Mouse (Mus musculus): Measurements from ENCODE around the gene E2f6.

Gene E2f6

DNA sequence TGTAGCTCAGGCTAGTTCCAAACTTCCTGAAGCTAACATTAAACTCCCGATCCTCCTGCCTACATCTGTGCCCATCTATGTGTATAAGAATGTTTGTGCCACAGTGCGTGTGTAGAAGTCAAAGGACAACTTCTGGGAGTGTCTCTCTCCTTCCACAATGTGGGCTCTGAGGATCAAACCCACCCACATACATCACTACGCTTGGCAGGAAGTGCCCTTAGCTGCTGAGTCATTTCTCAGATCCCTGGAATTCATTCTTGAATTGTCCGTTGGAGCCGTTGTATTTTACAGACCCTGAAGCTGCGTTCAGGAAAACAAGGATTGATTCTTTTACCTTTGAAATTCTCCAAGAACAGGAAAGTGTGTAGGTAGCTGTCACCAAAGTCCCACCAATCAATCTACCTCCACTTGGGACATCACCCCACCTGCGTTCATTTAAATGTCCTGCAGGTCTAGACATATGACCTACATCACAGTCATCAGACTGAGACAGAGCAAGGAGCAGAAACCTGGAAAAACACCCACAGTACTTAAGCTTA lies 62.2 kb downstream of the E2f6 start:
- no peak for DNase-seq (ENCODE audit: low spot score in 2 of 2)

DNA sequence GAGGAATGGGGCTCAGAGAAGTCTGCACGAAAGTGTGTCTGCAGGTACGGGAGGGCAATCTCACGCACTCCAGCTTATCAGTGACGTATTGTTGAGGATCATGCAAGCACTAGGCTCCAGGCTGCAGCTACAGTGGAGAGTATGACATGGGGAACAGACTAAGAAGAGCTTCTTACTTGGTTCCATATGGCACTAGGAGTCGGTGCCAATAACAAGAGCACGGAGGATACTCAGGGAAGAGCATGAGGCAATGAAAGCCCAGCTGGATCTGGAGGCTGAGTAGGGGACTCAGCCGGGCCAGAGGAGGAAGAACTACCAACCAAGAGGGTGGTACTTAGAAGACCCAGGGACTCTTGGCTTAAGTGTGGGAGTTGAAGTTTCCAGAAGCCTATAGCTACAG lies 62.8 kb downstream of the E2f6 start:
- no peak for DNase-seq (ENCODE audit: low spot score in 2 of 2)

DNA sequence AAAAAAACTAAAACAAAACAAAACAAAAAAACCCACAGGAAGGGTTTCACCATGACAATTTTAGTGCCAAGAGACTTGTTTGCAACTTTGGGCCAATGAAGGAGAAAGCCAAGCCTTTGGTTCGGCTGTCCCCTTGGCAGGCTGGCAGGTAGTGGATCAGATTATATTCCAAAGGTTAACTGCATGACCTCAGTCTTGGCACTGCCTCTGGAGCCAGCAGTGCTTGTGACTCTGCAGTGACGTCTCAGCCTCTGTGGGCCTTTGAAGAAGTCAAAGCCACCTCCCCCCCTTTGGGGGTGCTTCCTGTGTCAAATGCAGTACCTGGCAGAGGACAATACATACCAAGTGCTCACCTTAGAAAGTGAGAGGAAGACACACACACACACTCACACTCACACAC lies 63.3 kb downstream of the E2f6 start:
- DNase-seq (ENCODE audit: low spot score in 2 of 2): no peak

DNA sequence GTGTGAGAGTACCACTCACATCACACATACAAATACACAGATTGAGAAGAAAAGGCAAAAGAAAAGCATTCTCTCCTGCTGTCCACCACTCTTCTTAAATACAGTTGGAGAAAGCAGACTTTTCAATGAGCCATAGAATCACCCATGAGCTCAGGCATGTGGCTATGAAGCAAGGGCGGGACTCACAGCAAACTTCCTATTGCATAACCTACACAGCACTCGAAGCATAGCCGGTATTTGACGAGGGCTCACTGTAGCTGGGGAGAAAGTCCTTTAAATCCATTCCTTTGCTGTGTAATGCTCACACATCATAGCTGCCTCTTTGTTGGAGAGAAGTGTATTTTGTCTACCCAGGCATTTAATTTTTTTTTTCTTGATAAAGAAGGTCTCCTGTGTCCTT lies 64.5 kb downstream of the E2f6 start:
- no peak for DNase-seq (ENCODE audit: low spot score in 2 of 2)

DNA sequence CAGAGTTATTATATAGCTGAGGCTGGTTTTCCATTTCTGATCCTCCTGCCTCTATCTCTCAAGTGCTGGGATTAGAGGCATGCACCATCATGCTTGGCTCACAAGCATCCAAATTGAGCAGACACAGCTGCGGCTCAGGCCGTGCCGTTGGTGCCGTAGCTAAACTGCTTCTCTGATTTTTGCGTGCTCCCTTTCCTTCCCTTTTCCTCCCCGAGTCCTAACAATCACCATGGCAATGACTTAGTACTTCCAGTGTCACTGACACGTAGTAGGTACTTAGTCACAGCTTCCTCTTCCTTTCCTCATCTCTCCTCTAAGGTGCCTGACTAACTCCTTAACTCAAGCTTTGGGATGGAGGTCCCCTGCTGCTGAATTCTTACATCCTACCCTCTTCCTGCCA lies 64.9 kb downstream of the E2f6 start:
- DNase-seq (ENCODE audit: low spot score in 2 of 2): no peak

DNA sequence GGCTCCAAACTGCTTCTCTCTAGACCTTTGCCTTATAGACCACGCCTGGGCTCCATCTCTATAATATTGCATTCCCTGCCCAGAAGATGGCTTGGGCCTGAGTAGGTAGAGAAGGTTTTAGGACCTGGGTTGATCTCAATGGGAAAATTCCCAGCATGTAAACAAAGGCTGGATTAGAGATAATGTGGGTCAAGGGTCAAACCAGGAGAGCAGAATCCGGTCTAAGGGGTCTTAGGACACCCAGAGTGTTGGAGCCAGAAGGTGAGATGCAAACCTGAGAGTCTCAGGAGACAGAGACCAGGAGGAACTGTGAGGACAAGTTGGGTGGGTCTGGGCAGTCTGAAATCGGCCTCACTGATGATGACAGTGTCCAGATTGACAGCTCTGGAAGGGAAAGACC lies 65.9 kb downstream of the E2f6 start:
- DNase-seq (ENCODE audit: low spot score in 2 of 2): no peak

DNA sequence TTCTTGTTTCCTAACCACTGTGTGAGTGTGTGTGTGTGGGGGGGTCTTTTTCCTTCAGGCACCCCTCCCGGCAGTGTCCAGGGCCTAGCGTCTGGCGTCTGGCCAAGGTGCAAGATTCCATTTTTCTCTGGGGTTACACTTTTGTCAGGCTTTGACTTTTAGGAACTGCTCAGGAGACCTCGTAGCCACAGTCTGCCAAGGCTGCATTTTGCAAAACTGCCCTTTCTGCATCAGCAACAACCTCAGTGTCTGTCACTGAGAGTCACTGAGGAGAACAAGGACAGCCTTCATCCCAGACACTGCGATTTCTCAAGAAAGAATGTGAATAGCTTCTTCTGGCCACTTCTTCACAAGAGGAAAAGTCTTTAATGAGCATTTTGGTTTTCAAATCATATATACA lies 66.4 kb downstream of the E2f6 start:
- no peak for DNase-seq (ENCODE audit: low spot score in 2 of 2)

DNA sequence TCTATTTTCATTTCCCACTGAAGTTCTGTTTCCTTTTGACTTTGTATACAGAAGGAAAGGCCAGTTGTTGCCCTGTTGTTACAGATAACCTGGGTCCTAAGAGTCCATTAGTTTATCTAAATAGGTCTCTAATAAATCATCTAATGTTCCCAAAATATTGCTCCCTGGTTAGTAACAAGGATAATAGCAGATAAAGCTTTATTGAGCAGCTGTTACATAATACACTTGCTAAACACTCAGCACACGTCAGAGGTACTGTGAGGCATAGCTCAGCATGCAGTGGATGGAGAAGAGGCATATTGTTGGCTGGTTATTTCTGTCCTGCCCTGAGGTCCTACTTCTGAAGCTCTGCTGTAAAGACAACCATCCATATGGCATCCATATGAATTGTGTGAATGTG lies 66.9 kb downstream of the E2f6 start:
- no peak for DNase-seq (ENCODE audit: low spot score in 2 of 2)

DNA sequence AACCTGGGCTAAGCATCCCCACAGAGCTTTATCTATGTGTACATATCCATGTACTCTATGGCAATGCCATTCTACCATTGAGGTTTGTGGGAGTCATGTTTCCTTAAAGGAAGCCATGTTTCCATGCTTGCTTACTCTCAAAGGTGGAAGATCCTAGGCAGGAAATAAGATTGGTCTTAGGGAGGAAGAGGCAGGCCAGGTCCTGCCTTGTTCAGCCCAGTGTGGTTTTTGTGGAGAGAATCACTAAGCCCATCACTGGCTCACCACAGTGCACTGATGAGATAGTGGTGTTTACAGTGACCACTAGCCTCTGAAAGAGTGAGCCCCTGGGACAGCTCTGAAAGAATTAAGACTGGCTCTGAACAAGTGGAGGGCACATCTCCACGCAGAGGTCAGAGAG lies 68.6 kb downstream of the E2f6 start:
- DNase-seq (ENCODE audit: low spot score in 2 of 2): no peak

DNA sequence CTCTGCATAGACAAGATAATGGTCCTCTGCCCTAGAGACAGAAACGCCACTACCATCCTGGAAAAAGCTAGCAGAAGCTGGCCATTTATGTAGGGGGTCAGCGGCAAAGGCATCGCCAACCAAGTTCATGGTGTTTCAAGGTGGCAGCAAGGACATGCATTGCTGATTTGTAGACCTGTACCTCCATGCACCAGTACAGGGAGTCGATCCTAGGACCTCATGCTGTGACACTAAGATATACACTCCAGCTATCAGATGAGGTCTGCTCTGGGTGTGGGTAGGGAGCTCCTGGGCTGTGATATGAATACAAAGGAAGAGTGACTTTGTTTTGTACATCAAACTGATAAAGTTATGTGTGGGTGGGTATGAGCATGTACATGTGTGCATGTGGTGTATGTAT lies 69.3 kb downstream of the E2f6 start:
- no peak for DNase-seq (ENCODE audit: low spot score in 2 of 2)

DNA sequence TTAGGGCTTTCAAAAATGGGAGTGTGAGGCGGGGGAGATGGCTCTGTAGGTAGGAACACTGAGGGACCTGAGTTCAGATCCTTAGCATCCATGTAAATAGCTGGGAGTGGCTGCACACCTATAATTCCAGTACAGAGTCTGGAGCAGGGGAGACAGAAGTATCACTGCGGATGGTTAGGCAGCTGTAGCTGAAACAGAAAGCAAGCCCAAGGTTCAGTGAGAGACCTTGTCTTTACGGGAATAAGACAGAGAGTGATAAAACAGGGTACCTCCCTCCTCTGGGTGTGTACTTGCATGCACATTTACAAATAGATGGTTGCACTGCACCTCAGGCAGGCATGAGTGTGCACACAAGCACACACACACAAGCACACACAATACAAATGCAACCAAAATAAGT lies 71.7 kb downstream of the E2f6 start:
- DNase-seq (ENCODE audit: low spot score in 2 of 2): no peak

DNA sequence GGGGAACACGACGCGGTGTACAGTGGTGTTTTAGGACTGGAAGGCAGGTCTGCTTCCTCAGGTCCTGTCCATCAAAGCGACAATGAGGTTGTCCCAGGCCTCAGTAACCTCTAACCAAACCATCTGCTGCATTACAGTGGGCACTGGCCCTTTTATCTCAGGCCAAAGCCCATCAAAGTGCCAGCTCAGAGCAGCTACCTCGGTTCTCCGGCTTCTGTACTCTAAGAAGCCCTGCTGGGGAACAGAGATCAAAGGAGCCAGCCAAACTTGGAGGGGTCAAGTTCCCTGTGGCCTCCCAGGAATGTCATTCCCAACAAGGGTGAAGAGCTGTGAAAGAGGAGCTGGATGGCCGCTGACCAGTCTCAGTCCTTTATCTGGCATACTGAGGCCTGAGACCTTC lies 72.3 kb downstream of the E2f6 start:
- DNase-seq (ENCODE audit: low spot score in 2 of 2): no peak

DNA sequence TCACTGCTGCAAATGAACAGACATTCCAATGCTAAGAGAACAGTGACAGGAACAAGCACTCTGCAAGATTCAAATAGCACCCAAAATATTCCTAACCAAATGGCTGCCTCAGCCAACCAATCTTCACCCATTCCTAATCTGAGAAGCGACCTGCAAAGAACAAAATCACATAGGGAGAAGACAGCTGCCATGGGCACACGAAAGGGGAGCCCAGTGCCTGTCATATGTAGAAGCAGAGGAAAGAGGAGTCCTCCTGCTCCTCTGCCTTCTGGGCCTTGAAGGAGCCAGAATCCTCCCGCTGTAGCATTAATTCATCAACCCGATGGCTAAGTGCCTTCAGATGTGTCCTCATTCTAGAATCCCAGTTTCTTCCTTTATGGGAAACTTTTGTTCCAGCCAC lies 73.8 kb downstream of the E2f6 start:
- DNase-seq (ENCODE audit: low spot score in 2 of 2): no peak

DNA sequence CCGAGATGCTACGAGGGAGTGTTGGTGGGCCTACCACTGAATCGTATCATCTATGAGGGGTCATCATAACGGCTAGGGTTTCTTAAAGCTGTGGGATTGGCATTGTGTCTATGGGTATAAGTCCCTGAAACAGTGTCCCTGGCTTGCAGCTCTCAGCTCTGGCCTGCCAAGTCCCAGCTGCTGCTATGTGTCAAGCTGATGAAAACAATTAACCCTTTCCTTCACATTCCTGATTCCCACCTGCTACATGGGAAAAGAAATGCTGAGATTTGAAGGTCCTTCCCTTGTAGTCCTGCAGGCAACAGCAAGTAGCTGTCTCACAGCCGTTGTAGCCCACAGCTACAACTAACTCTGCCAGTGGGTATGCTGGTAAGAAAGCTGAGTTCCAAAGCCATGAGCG lies 75.6 kb downstream of the E2f6 start:
- no peak for DNase-seq (ENCODE audit: low spot score in 2 of 2)

All from frontal cortex, postnatal 10 days (tissue).